Mouse (Mus musculus) heart, postnatal 14 days (tissue): ENCODE results near the gene Cfhr2. TPM values are rescaled to one million over a fixed set of nuclear protein-coding genes. Genes with fewer than 3 reads are reported as not detected.
"Not testable (repeated sequence)": the region's sequence is repeated elsewhere in the genome, so short reads cannot be mapped to it uniquely, and the experiment has no call there.

ENCODE experiments used
- DNase-seq, 2 experiments: peaks; one replicate each; pipeline ENCODE4 v3.0.0; 2021 to 2022
- intact Hi-C: fragments of 180-260 bp; cut with DNase I; formaldehyde crosslinking; loops from one replicate; pipeline ENCODE4 v1.15.1; 2025
- long read RNA-seq, 2 experiments: library from polyadenylated mRNA; stranded (forward); transcript quantifications; one replicate each; pipeline ENCODE4 v2.0.0; 2021
- total RNA-seq, 2 experiments: library from RNA; stranded (reverse); gene quantifications; 2 replicates each; pipeline ENCODE4 v1.2.3; 2021

Cfhr2 gene
- 1 to 10 TPM in 1 of 2 experiments, under 1 TPM in 1; 0.32 to 1.1 TPM for total RNA-seq
- long read RNA-seq, experiment 1, result 0 reads
- long read RNA-seq, experiment 2, result 0 reads

DNA sequence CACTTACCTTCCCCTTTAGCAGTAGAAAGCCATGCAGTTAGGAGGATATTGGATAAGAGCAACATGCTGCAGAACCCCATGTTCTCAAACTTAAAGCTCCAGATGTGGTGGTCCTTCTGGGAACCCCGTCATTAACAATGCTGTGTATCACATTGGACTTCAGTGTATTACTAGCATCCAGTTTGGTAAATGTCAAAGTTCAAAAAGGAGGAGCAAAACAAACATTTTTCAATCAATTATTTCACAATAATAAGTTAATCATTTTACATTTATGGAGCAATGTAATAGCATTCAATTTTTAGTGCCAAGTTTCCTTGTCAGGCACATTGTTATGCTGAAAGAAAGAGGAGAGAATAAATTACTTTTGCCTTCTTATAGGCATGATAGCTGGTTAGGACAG lies at the start of gene Cfhr2:
Gene Cfhr2 (minus strand): TSS at position 155 of the 400 bp plus-strand sequence.
- intact Hi-C loops, result no loop called here
- DNase-seq, result no peak

DNA sequence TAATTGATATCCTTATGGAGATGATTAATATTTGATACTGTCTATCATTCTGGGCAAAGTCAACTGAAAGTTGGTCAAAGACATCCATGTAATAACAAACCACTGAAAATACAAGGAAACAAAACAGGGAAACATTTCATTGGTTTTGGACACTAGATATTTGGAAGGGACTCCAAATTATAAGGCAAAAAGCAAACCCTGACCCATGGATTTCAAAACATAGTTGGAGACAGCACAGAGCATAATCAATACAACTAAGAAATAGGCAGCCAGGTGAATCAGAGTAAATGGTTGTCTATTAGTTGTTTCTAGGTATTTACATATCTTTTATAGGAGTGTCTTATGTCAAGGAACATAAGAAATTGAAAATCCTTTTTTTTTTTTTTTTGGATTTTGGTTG lies 5.2 kb upstream of the Cfhr2 start:
- intact Hi-C loops, result no loop called here
- DNase-seq, result no peak

DNA sequence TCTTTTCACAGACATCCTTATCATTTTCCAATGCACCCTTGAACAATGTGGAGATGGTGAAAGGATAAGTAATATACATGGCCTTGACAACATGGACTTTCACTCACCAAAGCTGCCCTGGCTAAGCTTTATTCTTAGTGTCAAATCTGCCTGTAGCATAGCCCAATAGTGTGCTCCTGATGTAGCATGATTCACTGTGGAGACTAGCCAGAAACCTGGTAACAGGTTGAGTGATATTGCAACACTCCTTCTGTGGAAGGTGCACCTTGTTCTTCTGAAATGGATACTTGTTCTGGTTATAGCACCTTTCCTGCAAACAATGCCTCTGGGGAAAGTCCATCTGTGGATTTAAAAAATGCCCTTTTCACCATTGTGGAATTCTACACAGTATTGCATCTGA lies 1.7 kb upstream of the Cfhr2 start:
- DNase-seq, result no peak
- intact Hi-C loops, result no loop called here

DNA sequence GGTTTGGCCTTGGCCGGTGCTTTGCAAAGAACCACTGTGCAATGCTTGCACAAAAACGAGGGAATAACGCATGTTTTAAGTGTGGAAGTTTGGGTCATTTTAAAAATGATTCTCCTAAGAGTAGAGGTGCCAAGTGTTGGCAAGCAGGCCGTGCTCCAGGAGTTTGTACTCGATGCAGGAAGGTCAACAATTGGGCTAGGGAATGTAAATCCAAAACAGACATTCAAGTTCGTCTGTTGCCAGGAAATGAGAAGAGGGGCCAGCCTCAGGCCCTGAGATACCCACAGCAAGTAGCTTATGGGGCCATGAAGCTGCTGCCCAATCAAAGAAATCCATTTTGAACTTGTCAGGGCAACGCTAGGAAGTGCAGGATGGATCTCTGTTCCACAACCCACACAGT lies 18.8 kb downstream of the Cfhr2 start:
- DNase-seq, result no peak
- intact Hi-C loops, result no loop called here

DNA sequence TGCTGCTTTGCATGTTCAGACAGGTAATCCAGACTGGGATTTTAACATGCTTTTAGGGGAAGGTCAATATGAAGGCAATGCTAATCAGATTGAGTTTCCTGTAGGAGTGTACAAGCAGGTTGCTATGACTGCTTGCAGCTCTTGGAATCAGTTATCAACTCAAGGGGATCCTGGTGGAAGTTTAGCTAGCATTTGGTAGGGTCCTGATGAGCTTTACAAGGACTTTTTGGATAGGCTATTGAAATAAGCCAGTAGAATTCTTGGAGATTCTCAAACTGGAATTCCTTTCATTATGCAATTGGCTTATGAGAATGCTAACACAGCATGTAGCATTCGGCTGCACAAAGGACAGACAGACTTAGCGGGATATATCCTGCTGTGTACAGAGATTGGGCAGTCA lies 19.2 kb downstream of the Cfhr2 start:
- no peak for DNase-seq
- intact Hi-C loops, result no loop called here

DNA sequence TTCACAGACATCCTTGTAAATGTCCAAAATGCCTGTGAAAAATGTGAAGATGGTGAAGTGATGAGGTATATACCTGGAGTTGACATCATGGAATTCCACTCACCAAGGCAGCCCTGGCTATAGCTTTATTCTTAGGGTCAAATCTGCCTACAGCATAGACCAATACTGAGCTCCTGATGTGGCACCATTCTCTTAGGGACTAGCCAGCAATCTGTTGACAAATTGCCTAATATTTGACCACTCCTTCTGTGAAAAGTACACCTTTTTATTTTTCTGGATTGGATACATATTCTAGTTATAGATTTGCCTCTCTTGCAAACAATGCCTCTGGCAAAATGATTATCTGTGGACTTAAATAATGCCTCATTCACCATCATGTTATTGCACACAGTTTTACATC lies 49.9 kb downstream of the Cfhr2 start:
- intact Hi-C loops, result no loop called here

DNA sequence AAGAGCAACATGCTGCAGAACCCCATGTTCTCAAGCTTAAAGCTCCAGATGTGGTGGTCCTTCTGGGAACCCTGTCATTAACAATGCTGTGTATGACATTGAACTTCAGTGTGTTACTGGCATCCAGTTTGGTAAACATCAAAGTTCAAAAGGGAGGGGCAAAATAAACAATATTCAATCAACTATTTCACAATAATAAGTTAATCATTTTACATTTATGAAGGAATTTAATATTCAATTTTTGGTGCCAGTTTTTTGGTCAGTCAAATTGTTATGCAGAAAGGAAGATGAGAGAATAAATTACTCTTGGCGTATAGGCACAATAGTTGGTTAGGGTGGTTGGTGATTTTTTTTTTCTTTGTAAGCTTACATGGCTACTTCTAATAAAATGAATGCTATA lies 77.4 kb downstream of the Cfhr2 start, which contains the start of gene Gm4788:
Gene Gm4788 (minus strand): TSS at position 101 of the 400 bp plus-strand sequence.
- intact Hi-C loops, result no loop called here

More for the DNA sequence above, 49.9 kb downstream of the Cfhr2 start:
- no peak for DNase-seq

DNA sequence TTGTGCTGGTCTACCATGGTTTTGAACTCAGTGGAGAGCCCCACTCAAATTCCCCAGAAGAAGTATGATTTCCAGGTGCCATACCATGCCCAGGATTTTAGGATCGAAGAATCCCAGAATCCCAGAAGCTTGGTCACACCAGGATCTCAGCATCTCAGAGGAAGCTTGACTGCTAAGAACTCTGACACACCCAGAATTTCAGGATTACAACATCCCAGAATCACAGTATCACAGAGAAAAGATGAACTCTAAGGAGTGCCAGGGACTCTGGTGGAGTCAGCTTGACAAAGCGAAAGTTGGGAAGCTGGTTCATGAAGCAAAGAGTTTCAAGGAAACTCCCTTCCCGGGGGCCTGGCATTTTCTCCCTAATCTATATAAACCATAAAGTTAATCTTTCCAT lies 88.6 kb downstream of the Cfhr2 start:
- not testable (repeated sequence) for DNase-seq
- intact Hi-C loops, result loop anchor here (5.0 kb wide), 1 partner anchor 47 kb away; no protein-coding TSS in a partner anchor

More for the DNA sequence above, 77.4 kb downstream of the Cfhr2 start, which contains the start of gene Gm4788:
- DNase-seq, result no peak

Other genes starting within 250 kb of the Cfhr2 start
- gene Gm4788, start 77.5 kb downstream of the Cfhr2 start, total RNA-seq, result not detected